Mouse (Mus musculus): ENCODE measurements at regions not wholly inside any gene's neighbourhood (a gene's known extent, or its start where the extent isn't known, plus 50 kb on each side); places are given as distances from the start of the nearest gene placed in this dataset.

GRCm38 (mm10) chr15:93926262-93926661 lies 330.6 kb upstream of the Prickle1 start:
- Histone ChIP-seq H3K36me3 (ENCODE audit: control insufficient read depth, insufficient read depth, low read length) (no peaks in the 10 kb centered on the region), H3K27ac (ENCODE audit: low read depth, low read length) (no peak overlapping the region), H3K27me3 (ENCODE audit: control insufficient read depth, insufficient read depth, low read length) (no peaks in the 10 kb centered on the region), H3K9ac (ENCODE audit: low read length) (no peak overlapping the region), H3K4me2 (no peak overlapping the region), H3K9me3 (ENCODE audit: control insufficient read depth, low read length) (no peaks in the 10 kb centered on the region), H3K4me1 (ENCODE audit: control insufficient read depth, insufficient read depth, low read length) (no peaks in the 10 kb centered on the region), H3K4me3 (ENCODE audit: low read depth, low read length) (no peak overlapping the region)
- DNase-seq (ENCODE audit: low spot score, missing footprints) (peak; percentile 51), ATAC-seq (ENCODE audit: low FRiP score) (no peak)

DNA sequence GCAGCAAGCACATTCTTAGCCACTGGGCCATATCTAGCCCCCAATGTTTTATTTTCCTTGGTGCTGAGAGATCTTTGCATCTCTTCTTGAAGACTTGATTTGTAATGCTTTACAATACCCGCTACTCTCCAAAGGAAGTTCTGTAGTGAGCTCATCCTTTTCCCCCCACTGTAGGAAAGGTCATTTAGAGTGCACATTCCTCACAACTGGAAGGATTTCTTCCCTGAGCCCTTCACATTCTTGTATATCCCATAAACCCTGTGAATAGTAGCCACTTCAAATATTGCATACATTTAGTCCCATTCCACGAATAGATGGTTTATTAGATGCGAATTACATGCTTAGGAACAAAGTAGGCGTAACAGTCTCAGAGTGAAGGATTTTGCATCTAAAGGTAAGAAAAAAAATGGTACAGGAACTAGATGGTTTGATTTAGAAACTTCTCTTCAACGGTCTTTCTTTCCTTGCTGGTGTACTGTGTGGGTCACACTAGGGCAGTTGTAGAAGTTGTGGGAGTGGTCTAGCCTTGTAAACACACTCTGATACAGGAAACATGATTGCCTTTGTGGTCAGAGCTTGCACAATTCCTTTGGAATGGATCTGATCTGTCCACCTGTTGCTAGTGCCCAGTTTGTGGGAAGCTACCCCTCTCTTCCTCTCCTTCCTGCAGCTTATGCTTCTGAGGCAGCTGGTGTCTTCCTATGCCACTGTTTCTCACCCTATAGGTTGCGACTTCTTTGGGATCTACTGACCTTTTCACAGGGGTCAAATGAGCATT lies 326.0 kb upstream of the Prickle1 start:
- ATAC-seq (ENCODE audit: low FRiP score): no peak
- 83% methylated on average over 6 of the region's 6 CpGs for WGBS
- no peaks in the 10 kb centered on the region for H3K36me3 ChIP-seq (ENCODE audit: control insufficient read depth, insufficient read depth, low read length)

DNA sequence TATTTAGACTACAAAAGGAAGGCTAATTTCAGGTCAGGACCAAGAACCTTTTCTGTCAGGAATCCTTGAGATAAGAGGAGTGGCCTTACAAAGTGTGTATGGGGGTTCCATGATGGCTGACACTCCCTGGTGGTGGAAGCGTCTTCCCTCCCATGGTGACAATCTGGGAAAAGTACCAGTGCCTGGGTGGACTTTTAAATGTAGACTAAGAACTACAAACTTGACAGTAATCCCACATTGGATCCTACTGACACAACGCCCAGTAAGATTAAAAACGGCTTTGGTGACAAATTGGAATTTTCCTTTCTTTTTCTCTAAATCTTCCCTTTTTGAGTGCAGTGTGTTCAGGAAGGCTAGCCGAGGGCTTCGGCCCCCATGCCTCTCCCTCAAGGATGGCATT lies 325.3 kb upstream of the Prickle1 start:
- WGBS: 87% methylated on average over 5 of the region's 5 CpGs
- DNase-seq (ENCODE audit: low spot score, missing footprints): no peak
- Histone ChIP-seq H3K9me3 (ENCODE audit: control insufficient read depth, low read length) (no peaks in the 10 kb centered on the region), H3K4me2 (no peak overlapping the region), H3K27me3 (ENCODE audit: control insufficient read depth, insufficient read depth, low read length) (no peaks in the 10 kb centered on the region), H3K4me1 (ENCODE audit: control insufficient read depth, insufficient read depth, low read length) (no peaks in the 10 kb centered on the region), H3K9ac (ENCODE audit: low read length) (no peak overlapping the region), H3K4me3 (ENCODE audit: low read depth, low read length) (no peak overlapping the region), H3K36me3 (ENCODE audit: control insufficient read depth, insufficient read depth, low read length) (no peaks in the 10 kb centered on the region), H3K27ac (ENCODE audit: low read depth, low read length) (no peak overlapping the region)
- no peak for ATAC-seq (ENCODE audit: low FRiP score)

More for the DNA sequence above, 326.0 kb upstream of the Prickle1 start:
- Histone ChIP-seq H3K9ac (ENCODE audit: low read length) (no peak overlapping the region), H3K4me2 (no peak overlapping the region), H3K9me3 (ENCODE audit: control insufficient read depth, low read length) (no peaks in the 10 kb centered on the region), H3K4me3 (ENCODE audit: low read depth, low read length) (no peak overlapping the region), H3K27me3 (ENCODE audit: control insufficient read depth, insufficient read depth, low read length) (no peaks in the 10 kb centered on the region), H3K4me1 (ENCODE audit: control insufficient read depth, insufficient read depth, low read length) (no peaks in the 10 kb centered on the region), H3K27ac (ENCODE audit: low read depth, low read length) (no peak overlapping the region)
- no peak for DNase-seq (ENCODE audit: low spot score, missing footprints)

GRCm38 (mm10) chr15:93919577-93919976 lies 323.9 kb upstream of the Prickle1 start:
- Histone ChIP-seq H3K4me1 (ENCODE audit: control insufficient read depth, insufficient read depth, low read length) (no peaks in the 10 kb centered on the region), H3K27me3 (ENCODE audit: control insufficient read depth, insufficient read depth, low read length) (no peaks in the 10 kb centered on the region), H3K36me3 (ENCODE audit: control insufficient read depth, insufficient read depth, low read length) (no peaks in the 10 kb centered on the region), H3K9me3 (ENCODE audit: control insufficient read depth, low read length) (no peaks in the 10 kb centered on the region), H3K4me2 (no peak overlapping the region), H3K27ac (ENCODE audit: low read depth, low read length) (no peak overlapping the region), H3K4me3 (ENCODE audit: low read depth, low read length) (no peak overlapping the region), H3K9ac (ENCODE audit: low read length) (no peak overlapping the region)
- DNase-seq (ENCODE audit: low spot score, missing footprints): no peak
- 90% methylated on average over 6 of the region's 6 CpGs for WGBS
- ATAC-seq (ENCODE audit: low FRiP score): no peak

DNA sequence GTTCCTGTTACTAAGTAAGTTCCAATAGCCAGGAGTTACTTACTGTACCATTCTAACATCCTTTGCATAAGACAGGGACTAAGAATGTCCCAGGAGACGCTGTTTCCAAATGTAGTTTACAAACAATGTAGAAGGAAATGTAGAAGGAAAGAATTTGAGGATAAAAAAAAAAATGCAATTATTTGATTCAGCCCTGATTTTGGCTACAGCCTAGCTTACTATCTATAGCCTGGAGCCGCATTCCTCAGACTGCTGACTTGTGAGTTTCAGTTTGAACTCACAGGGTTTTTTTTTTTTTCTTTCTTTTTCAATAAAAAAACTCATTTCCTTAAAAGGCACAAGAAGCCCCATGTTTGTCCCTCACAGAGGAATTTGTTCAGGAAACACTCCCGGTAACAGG lies 321.2 kb upstream of the Prickle1 start:
- no peaks in the 10 kb centered on the region for H3K4me1 ChIP-seq (ENCODE audit: control insufficient read depth, insufficient read depth, low read length)
- DNase-seq (ENCODE audit: low spot score, missing footprints): no peak
- H3K27ac ChIP-seq (ENCODE audit: low read depth, low read length): no peak overlapping the region
- H3K9ac ChIP-seq (ENCODE audit: low read length): no peak overlapping the region
- H3K27me3 ChIP-seq (ENCODE audit: control insufficient read depth, insufficient read depth, low read length): no peaks in the 10 kb centered on the region
- WGBS: 67% methylated on average over 3 of the region's 3 CpGs
- H3K4me2 ChIP-seq: no peak overlapping the region
- H3K36me3 ChIP-seq (ENCODE audit: control insufficient read depth, insufficient read depth, low read length): no peaks in the 10 kb centered on the region
- no peaks in the 10 kb centered on the region for H3K9me3 ChIP-seq (ENCODE audit: control insufficient read depth, low read length)
- ATAC-seq (ENCODE audit: low FRiP score): no peak
- no peak overlapping the region for H3K4me3 ChIP-seq (ENCODE audit: low read depth, low read length)

DNA sequence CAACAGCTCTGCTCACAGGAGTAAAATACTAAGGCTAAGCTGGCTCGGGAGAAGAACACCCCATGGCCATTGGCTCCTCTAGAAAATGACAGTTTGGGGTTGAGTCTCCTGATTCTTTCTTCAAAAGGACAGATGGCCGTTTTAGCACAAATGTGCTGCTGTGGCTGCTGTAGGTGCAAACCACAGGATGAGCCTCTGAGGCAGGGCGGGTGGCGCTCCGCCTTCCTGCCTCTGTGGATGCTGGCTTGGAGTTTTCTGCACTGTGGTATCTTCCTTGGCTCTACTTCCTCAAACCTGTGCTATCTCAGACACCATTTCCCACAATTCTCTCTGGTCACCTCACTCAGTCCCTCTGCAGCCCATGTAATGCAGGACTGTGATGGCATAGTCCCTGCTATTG lies 317.8 kb upstream of the Prickle1 start:
- no peaks in the 10 kb centered on the region; the same call in 1 of the 2 replicates for H3K4me1 ChIP-seq (ENCODE audit: control insufficient read depth, insufficient read depth, low read length)
- no peak for ATAC-seq (ENCODE audit: low FRiP score)
- H3K27ac ChIP-seq (ENCODE audit: low read depth, low read length): no peak overlapping the region
- no peaks in the 10 kb centered on the region for H3K36me3 ChIP-seq (ENCODE audit: control insufficient read depth, insufficient read depth, low read length)
- no peak overlapping the region for H3K9ac ChIP-seq (ENCODE audit: low read length)
- 66% methylated on average over 5 of the region's 5 CpGs for WGBS
- H3K4me3 ChIP-seq (ENCODE audit: low read depth, low read length): no peak overlapping the region
- H3K27me3 ChIP-seq (ENCODE audit: control insufficient read depth, insufficient read depth, low read length): no peaks in the 10 kb centered on the region
- DNase-seq (ENCODE audit: low spot score, missing footprints): no peak
- H3K4me2 ChIP-seq: no peak overlapping the region
- no peaks in the 10 kb centered on the region for H3K9me3 ChIP-seq (ENCODE audit: control insufficient read depth, low read length)

DNA sequence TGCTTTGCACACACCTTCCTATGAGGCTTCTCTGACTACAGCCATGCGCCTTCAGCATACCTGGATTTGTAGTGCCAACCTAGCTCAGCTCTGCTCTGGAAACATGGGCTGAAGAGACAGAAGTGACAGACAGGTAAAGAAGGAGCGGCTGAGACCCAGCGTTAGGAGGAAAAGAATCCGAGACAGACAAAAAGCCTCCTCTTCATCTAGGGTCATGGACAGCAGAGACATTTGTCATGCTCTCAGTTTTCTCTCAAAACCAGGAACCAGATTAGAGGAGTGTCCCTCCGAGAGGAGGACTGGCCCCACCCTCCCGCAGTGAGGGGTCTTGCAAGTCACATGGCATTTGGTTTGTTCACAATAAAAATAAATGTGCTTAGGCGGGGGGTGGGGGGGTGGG lies 317.4 kb upstream of the Prickle1 start:
- no peak overlapping the region for H3K4me3 ChIP-seq (ENCODE audit: low read depth, low read length)
- no peak overlapping the region for H3K27ac ChIP-seq (ENCODE audit: low read depth, low read length)
- no peak overlapping the region for H3K9ac ChIP-seq (ENCODE audit: low read length)
- peak; percentile 24; the same call in 1 of the 2 replicates for ATAC-seq (ENCODE audit: low FRiP score)
- H3K4me1 ChIP-seq (ENCODE audit: control insufficient read depth, insufficient read depth, low read length): no peaks in the 10 kb centered on the region; the same call in 1 of the 2 replicates
- H3K9me3 ChIP-seq (ENCODE audit: control insufficient read depth, low read length): no peaks in the 10 kb centered on the region
- WGBS: 55% methylated on average over 7 of the region's 7 CpGs
- DNase-seq (ENCODE audit: low spot score, missing footprints): no peak
- no peaks in the 10 kb centered on the region for H3K27me3 ChIP-seq (ENCODE audit: control insufficient read depth, insufficient read depth, low read length)
- no peak overlapping the region for H3K4me2 ChIP-seq
- no peaks in the 10 kb centered on the region for H3K36me3 ChIP-seq (ENCODE audit: control insufficient read depth, insufficient read depth, low read length)

GRCm38 (mm10) chr15:93910981-93911431 lies 315.3 kb upstream of the Prickle1 start:
- Histone ChIP-seq H3K9me3 (ENCODE audit: control insufficient read depth, low read length) (no peaks in the 10 kb centered on the region), H3K4me1 (ENCODE audit: control insufficient read depth, insufficient read depth, low read length) (no peaks in the 10 kb centered on the region; the same call in 1 of the 2 replicates), H3K27me3 (ENCODE audit: control insufficient read depth, insufficient read depth, low read length) (no peaks in the 10 kb centered on the region), H3K9ac (ENCODE audit: low read length) (no peak overlapping the region), H3K36me3 (ENCODE audit: control insufficient read depth, insufficient read depth, low read length) (no peaks in the 10 kb centered on the region), H3K27ac (ENCODE audit: low read depth, low read length) (no peak overlapping the region), H3K4me2 (no peak overlapping the region), H3K4me3 (ENCODE audit: low read depth, low read length) (no peak overlapping the region)
- WGBS: 50% methylated on average over 11 of the region's 11 CpGs
- ATAC-seq (ENCODE audit: low FRiP score) (no peak), DNase-seq (ENCODE audit: low spot score, missing footprints) (no peak)

GRCm38 (mm10) chr15:93910158-93910557 lies 314.5 kb upstream of the Prickle1 start:
- no peak overlapping the region for H3K4me3 ChIP-seq (ENCODE audit: low read depth, low read length)
- no peaks in the 10 kb centered on the region for H3K36me3 ChIP-seq (ENCODE audit: control insufficient read depth, insufficient read depth, low read length)
- H3K4me1 ChIP-seq (ENCODE audit: control insufficient read depth, insufficient read depth, low read length): no peaks in the 10 kb centered on the region; the same call in 1 of the 2 replicates
- no peak overlapping the region for H3K9ac ChIP-seq (ENCODE audit: low read length)
- no peak overlapping the region for H3K4me2 ChIP-seq
- 77% methylated on average over 3 of the region's 3 CpGs for WGBS
- H3K9me3 ChIP-seq (ENCODE audit: control insufficient read depth, low read length): no peaks in the 10 kb centered on the region
- ATAC-seq (ENCODE audit: low FRiP score) (no peak), DNase-seq (ENCODE audit: low spot score, missing footprints) (no peak)
- H3K27me3 ChIP-seq (ENCODE audit: control insufficient read depth, insufficient read depth, low read length): no peaks in the 10 kb centered on the region
- H3K27ac ChIP-seq (ENCODE audit: low read depth, low read length): no peak overlapping the region

Data from midbrain, embryonic 11.5 days (tissue).